Mouse (Mus musculus): ENCODE data around the gene BC030499. TPM values are rescaled to one million over a fixed set of nuclear protein-coding genes. Genes with fewer than 3 reads are reported as not detected.
"Not testable (repeated sequence)": the region's sequence is repeated elsewhere in the genome, so short reads cannot be mapped to it uniquely, and the experiment has no call there.

The BC030499 gene
- polyA plus RNA-seq, 1 experiment, result 0.27 TPM

GRCm38 (mm10) chr11:78261380-78262352 lies 29.0 kb upstream of the BC030499 start, which contains the start of gene 2610507B11Rik:
Gene 2610507B11Rik (plus strand): TSS chr11:78261752.
- under 1% methylated on average over 100 of the region's 115 CpGs for WGBS
- peak; percentile 91 for DNase-seq
- Histone ChIP-seq H3K4me3 (replicated peaks; ENCODE audit: extremely low read depth, low read depth, low read length) (peak within 1 kb of the TSS; percentile 93), H3K4me1 (ENCODE audit: control insufficient read depth, insufficient read depth, low read length) (no peaks in the 10 kb centered on the region)
- TF ChIP-seq POLR2A (IDR thresholded peaks at IDR 0.05; ENCODE audit: borderline replicate concordance, extremely low read depth, low read depth, low read length) (peak; percentile 69; the same call in 1 of the 2 replicates), CTCF (IDR thresholded peaks at IDR 0.05; ENCODE audit: insufficient read depth, low read length) (no peak)

GRCm38 (mm10) chr11:78262550-78262949 lies 28.1 kb upstream of the BC030499 start:
- Histone ChIP-seq H3K4me3 (replicated peaks; ENCODE audit: extremely low read depth, low read depth, low read length) (peak overlapping the region; percentile 39), H3K4me1 (ENCODE audit: control insufficient read depth, insufficient read depth, low read length) (no peaks in the 10 kb centered on the region)
- peak; percentile 28 for DNase-seq
- TF ChIP-seq CTCF (IDR thresholded peaks at IDR 0.05; ENCODE audit: insufficient read depth, low read length) (peak; percentile 66), POLR2A (IDR thresholded peaks at IDR 0.05; ENCODE audit: borderline replicate concordance, extremely low read depth, low read depth, low read length) (no peak)
- 4% methylated on average over 8 of the region's 8 CpGs for WGBS

GRCm38 (mm10) chr11:78265571-78265970 lies 25.1 kb upstream of the BC030499 start:
- 86% methylated on average over 6 of the region's 6 CpGs for WGBS
- DNase-seq, result no peak
- no peaks in the 10 kb centered on the region for H3K4me1 ChIP-seq (ENCODE audit: control insufficient read depth, insufficient read depth, low read length)
- TF ChIP-seq CTCF (IDR thresholded peaks at IDR 0.05; ENCODE audit: insufficient read depth, low read length), result no peak
- no peak for TF ChIP-seq POLR2A (IDR thresholded peaks at IDR 0.05; ENCODE audit: borderline replicate concordance, extremely low read depth, low read depth, low read length)
- no peak overlapping the region for H3K4me3 ChIP-seq (replicated peaks; ENCODE audit: extremely low read depth, low read depth, low read length)

- no peak for DNase-seq
- H3K4me3 ChIP-seq (replicated peaks; ENCODE audit: extremely low read depth, low read depth, low read length), result no peak overlapping the region
- WGBS, result 86% methylated on average over 13 of the region's 13 CpGs
- TF ChIP-seq POLR2A (IDR thresholded peaks at IDR 0.05; ENCODE audit: borderline replicate concordance, extremely low read depth, low read depth, low read length), result no peak
- TF ChIP-seq CTCF (IDR thresholded peaks at IDR 0.05; ENCODE audit: insufficient read depth, low read length), result no peak
- H3K4me1 ChIP-seq (ENCODE audit: control insufficient read depth, insufficient read depth, low read length), result no peaks in the 10 kb centered on the region
Observed at GRCm38 (mm10) chr11:78271986-78272385, 18.7 kb upstream of the BC030499 start.

- Histone ChIP-seq H3K4me3 (replicated peaks; ENCODE audit: extremely low read depth, low read depth, low read length) (no peak overlapping the region), H3K4me1 (ENCODE audit: control insufficient read depth, insufficient read depth, low read length) (no peaks in the 10 kb centered on the region)
- 92% methylated on average over 1 of the region's 1 CpGs for WGBS
- TF ChIP-seq POLR2A (IDR thresholded peaks at IDR 0.05; ENCODE audit: borderline replicate concordance, extremely low read depth, low read depth, low read length), result no peak
- no peak for TF ChIP-seq CTCF (IDR thresholded peaks at IDR 0.05; ENCODE audit: insufficient read depth, low read length)
- no peak for DNase-seq
Observed at GRCm38 (mm10) chr11:78275596-78275995, 15.0 kb upstream of the BC030499 start.

GRCm38 (mm10) chr11:78276169-78276568 lies 14.5 kb upstream of the BC030499 start:
- WGBS, result 95% methylated on average over 4 of the region's 4 CpGs
- not testable (repeated sequence) for H3K4me1 ChIP-seq (ENCODE audit: control insufficient read depth, insufficient read depth, low read length); DNase-seq; H3K4me3 ChIP-seq (replicated peaks; ENCODE audit: extremely low read depth, low read depth, low read length)

- 75% methylated on average over 7 of the region's 7 CpGs for WGBS
- TF ChIP-seq POLR2A (IDR thresholded peaks at IDR 0.05; ENCODE audit: borderline replicate concordance, extremely low read depth, low read depth, low read length) (no peak), CTCF (IDR thresholded peaks at IDR 0.05; ENCODE audit: insufficient read depth, low read length) (no peak)
- Histone ChIP-seq H3K4me3 (replicated peaks; ENCODE audit: extremely low read depth, low read depth, low read length) (no peak overlapping the region), H3K4me1 (ENCODE audit: control insufficient read depth, insufficient read depth, low read length) (no peaks in the 10 kb centered on the region)
- no peak for DNase-seq
Observed at GRCm38 (mm10) chr11:78278853-78279252, 11.8 kb upstream of the BC030499 start.

GRCm38 (mm10) chr11:78279586-78279985 lies 11.1 kb upstream of the BC030499 start:
- no peak overlapping the region for H3K4me3 ChIP-seq (replicated peaks; ENCODE audit: extremely low read depth, low read depth, low read length)
- no peaks in the 10 kb centered on the region for H3K4me1 ChIP-seq (ENCODE audit: control insufficient read depth, insufficient read depth, low read length)
- DNase-seq, result no peak
- 88% methylated on average over 4 of the region's 4 CpGs for WGBS
- TF ChIP-seq POLR2A (IDR thresholded peaks at IDR 0.05; ENCODE audit: borderline replicate concordance, extremely low read depth, low read depth, low read length), result no peak
- TF ChIP-seq CTCF (IDR thresholded peaks at IDR 0.05; ENCODE audit: insufficient read depth, low read length), result no peak

GRCm38 (mm10) chr11:78289146-78289763 lies 1.4 kb upstream of the BC030499 start:
- WGBS, result 83% methylated on average over 7 of the region's 7 CpGs
- no peak for DNase-seq

More at GRCm38 (mm10) chr11:78289146-78289763, 1.4 kb upstream of the BC030499 start:
- no peaks in the 10 kb centered on the region for H3K4me1 ChIP-seq (ENCODE audit: control insufficient read depth, insufficient read depth, low read length)
- H3K4me3 ChIP-seq (replicated peaks; ENCODE audit: extremely low read depth, low read depth, low read length), result no peak overlapping the region
- TF ChIP-seq POLR2A (IDR thresholded peaks at IDR 0.05; ENCODE audit: borderline replicate concordance, extremely low read depth, low read depth, low read length) (no peak), CTCF (IDR thresholded peaks at IDR 0.05; ENCODE audit: insufficient read depth, low read length) (no peak)

Data from lung, adult 2 months (tissue).